Mouse (Mus musculus) lung, adult 2 months (tissue): ENCODE results near the gene Il6ra.

Source experiments
- CTCF ChIP-seq: fragments of 200-500 bp; IDR thresholded peaks from 2 replicates; pipeline ENCODE4 v1.5.1; 2011; ENCODE audit warnings: mild to moderate bottlenecking, low read length, control low read depth; ENCODE audit not compliant: insufficient read depth
- POLR2A ChIP-seq: fragments of 200-500 bp; IDR thresholded peaks from 2 replicates; pipeline ENCODE4 v1.6.1; 2011; ENCODE audit warnings: low read depth, mild to moderate bottlenecking, control low read depth, low read length, borderline replicate concordance; ENCODE audit errors: extremely low read depth

DNA sequence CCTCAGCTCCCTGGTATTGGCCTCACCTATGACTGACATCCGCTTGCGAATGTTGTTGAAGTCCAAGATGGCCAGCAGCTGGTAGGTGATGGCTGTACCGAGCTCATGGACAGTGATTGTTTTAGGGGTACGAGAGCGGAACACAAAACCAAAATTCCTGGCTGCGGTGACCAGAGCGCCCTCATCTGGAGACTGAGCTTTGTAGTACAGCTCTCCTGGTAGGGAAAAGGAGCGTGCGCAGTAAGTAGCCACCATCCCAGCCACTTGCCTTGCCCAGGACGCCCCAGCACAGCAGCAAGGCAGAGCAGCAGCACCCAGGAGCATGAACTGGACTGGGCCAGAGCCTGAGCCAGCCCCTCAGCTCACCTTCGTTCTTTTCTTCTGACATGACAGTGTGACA lies 35.0 kb upstream of the Il6ra start:
- TF ChIP-seq POLR2A = no peak
- no peak for TF ChIP-seq CTCF
